Mouse (Mus musculus): Measurements from ENCODE around the gene 1810043G02Rik. TPM values are rescaled to one million over a fixed set of nuclear protein-coding genes. Genes with fewer than 3 reads are reported as not detected.

Gene 1810043G02Rik
- total and polyA plus RNA-seq, 3 experiments = 9.3 to 15.6 TPM; not detected in 1

DNA sequence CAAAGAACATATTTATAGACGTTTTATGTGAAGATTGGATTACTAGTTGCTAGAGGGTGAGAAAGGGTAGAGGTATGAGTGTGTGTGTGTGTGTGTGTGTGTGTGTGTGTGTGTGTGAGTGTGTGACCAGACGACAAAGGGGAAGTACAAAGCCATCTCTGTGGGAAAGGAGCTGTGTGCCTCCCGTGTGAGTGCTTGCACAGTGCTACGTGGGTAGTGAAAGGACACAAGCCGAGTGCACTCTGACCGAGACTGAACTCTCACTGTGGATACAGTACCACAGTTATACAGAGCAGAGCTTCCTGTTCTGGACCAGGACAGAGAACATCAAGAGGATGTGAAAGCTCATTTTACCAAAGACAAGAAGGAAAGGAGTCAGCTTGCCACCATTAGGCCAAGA lies 14.4 kb upstream of the 1810043G02Rik start:
- H3K27ac ChIP-seq (ENCODE audit: control insufficient read depth, low read depth, low read length) = no peak overlapping the region
- H3K36me3 ChIP-seq (ENCODE audit: control insufficient read depth in 1 of 2, insufficient read depth in 2 of 2, low read length in 2 of 2) = no peaks in the 10 kb centered on the region
- peaks cover 0 to 2% of the 10 kb centered on the region in 2 experiments; a peak in 1 of 4 replicates for H3K4me1 ChIP-seq (ENCODE audit: control insufficient read depth in 1 of 2, insufficient read depth in 2 of 2, low read length in 2 of 2)
- no peaks in the 10 kb centered on the region for H3K79me2 ChIP-seq (ENCODE audit: control insufficient read depth, insufficient read depth, low read length, poor library complexity)
- H3K9me3 ChIP-seq (replicated peaks; ENCODE audit: insufficient read depth, low read length) = no peaks in the 10 kb centered on the region
- H3K27me3 ChIP-seq (ENCODE audit: control insufficient read depth in 1 of 2, insufficient read depth in 2 of 2, low read length in 2 of 2) = no peaks in the 10 kb centered on the region
- no peak overlapping the region for H3K9ac ChIP-seq (ENCODE audit: control insufficient read depth, low read depth, low read length, poor library complexity, severe bottlenecking)
- peak; percentile 34 for DNase-seq (ENCODE audit: low read depth, low spot score)
- TF ChIP-seq HCFC1 (IDR thresholded peaks at IDR 0.05; ENCODE audit: low read depth, low read length) (no peak), POLR2AphosphoS5 (IDR thresholded peaks at IDR 0.05; ENCODE audit: borderline replicate concordance, low read depth, low read length) (no peak), ZKSCAN1 (IDR thresholded peaks at IDR 0.05; ENCODE audit: low read depth, low read length) (no peak), MAFK (IDR thresholded peaks at IDR 0.05; ENCODE audit: borderline replicate concordance, low read depth, low read length) (no peak), CHD2 (IDR thresholded peaks at IDR 0.05; ENCODE audit: low read length) (no peak), USF1 (IDR thresholded peaks at IDR 0.05; ENCODE audit: low read depth, low read length) (no peak), GABPA (IDR thresholded peaks at IDR 0.05; ENCODE audit: low read depth, low read length) (no peak), MEF2A (IDR thresholded peaks at IDR 0.05; ENCODE audit: extremely low read depth, insufficient replicate concordance, low read depth, low read length, poor library complexity, severe bottlenecking) (no peak), NELFE (IDR thresholded peaks at IDR 0.05; ENCODE audit: low read depth, low read length) (no peak), ZC3H11A (IDR thresholded peaks at IDR 0.05; ENCODE audit: low read depth, low read length) (no peak), MAZ (IDR thresholded peaks at IDR 0.05; ENCODE audit: low read depth, low read length) (no peak), ZNF384 (IDR thresholded peaks at IDR 0.05; ENCODE audit: low read depth, low read length) (no peak), RAD21 (IDR thresholded peaks at IDR 0.05; ENCODE audit: low read depth, low read length) (no peak), JUND (IDR thresholded peaks at IDR 0.05; ENCODE audit: low read depth, low read length) (no peak)
- no peak overlapping the region for H3K4me3 ChIP-seq (ENCODE audit: control insufficient read depth in 1 of 2, insufficient read depth in 1 of 2, low read depth in 2 of 2, low read length in 2 of 2)

GRCm38 (mm10) chr10:77969274-77969972 lies 8.9 kb upstream of the 1810043G02Rik start:
- H3K9me3 ChIP-seq (replicated peaks; ENCODE audit: insufficient read depth, low read length) = no peaks in the 10 kb centered on the region
- H3K27me3 ChIP-seq (ENCODE audit: control insufficient read depth in 1 of 2, insufficient read depth in 2 of 2, low read length in 2 of 2) = no peaks in the 10 kb centered on the region
- peaks cover 0 to 6% of the 10 kb centered on the region in 2 experiments; a peak in 2 of 4 replicates for H3K36me3 ChIP-seq (ENCODE audit: control insufficient read depth in 1 of 2, insufficient read depth in 2 of 2, low read length in 2 of 2)
- H3K4me1 ChIP-seq (ENCODE audit: control insufficient read depth in 1 of 2, insufficient read depth in 2 of 2, low read length in 2 of 2) = peaks cover 5 to 13% of the 10 kb centered on the region in 2 experiments; a peak in 3 of 4 replicates
- no peaks in the 10 kb centered on the region; the same call in 1 of the 2 replicates for H3K79me2 ChIP-seq (ENCODE audit: control insufficient read depth, insufficient read depth, low read length, poor library complexity)
- TF ChIP-seq ETS1 (IDR thresholded peaks at IDR 0.05; ENCODE audit: low read depth, low read length) = no peak
- TF ChIP-seq ZNF384 (IDR thresholded peaks at IDR 0.05; ENCODE audit: low read depth, low read length) = no peak
- TF ChIP-seq JUND (IDR thresholded peaks at IDR 0.05; ENCODE audit: low read depth, low read length) = no peak
- no peak for TF ChIP-seq MAZ (IDR thresholded peaks at IDR 0.05; ENCODE audit: low read depth, low read length)
- TF ChIP-seq UBTF (IDR thresholded peaks at IDR 0.05; ENCODE audit: borderline replicate concordance, insufficient read depth, low read depth, low read length) = no peak
- peak; percentile 68 for TF ChIP-seq NRF1 (IDR thresholded peaks at IDR 0.05; ENCODE audit: insufficient read depth, low read depth, low read length, poor library complexity, severe bottlenecking)
- TF ChIP-seq MAX (IDR thresholded peaks at IDR 0.05; ENCODE audit: low read length) = no peak
- TF ChIP-seq MYB (IDR thresholded peaks at IDR 0.05; ENCODE audit: low read depth, low read length) = no peak
- no peak for TF ChIP-seq CHD1 (IDR thresholded peaks at IDR 0.05; ENCODE audit: low read depth, low read length)
- no peak for TF ChIP-seq SIN3A (IDR thresholded peaks at IDR 0.05; ENCODE audit: low read length)
- peak in 1 of 2 experiments; percentile 32; a peak in 1 of 4 replicates for TF ChIP-seq POLR2A (IDR thresholded peaks at IDR 0.05; ENCODE audit: control insufficient read depth in 1 of 2, insufficient read depth in 1 of 2, low read depth in 1 of 2, low read length in 2 of 2, poor library complexity in 1 of 2)
- no peak for TF ChIP-seq MEF2A (IDR thresholded peaks at IDR 0.05; ENCODE audit: extremely low read depth, insufficient replicate concordance, low read depth, low read length, poor library complexity, severe bottlenecking)
- no peak for TF ChIP-seq KAT2A (conservative IDR thresholded peaks at IDR 0.05; ENCODE audit: low read depth, low read length)
- TF ChIP-seq CTCF (IDR thresholded peaks at IDR 0.05 in 2 of 3, conservative IDR thresholded peaks at IDR 0.05 in 1 of 3; ENCODE audit: control insufficient read depth in 1 of 3, insufficient read depth in 1 of 3, low read depth in 2 of 3, low read length in 3 of 3, poor library complexity in 1 of 3, severe bottlenecking in 1 of 3) = no peak
- no peak for TF ChIP-seq EP300 (IDR thresholded peaks at IDR 0.05; ENCODE audit: low read depth in 1 of 2, low read length in 2 of 2)
- TF ChIP-seq MAFK (IDR thresholded peaks at IDR 0.05; ENCODE audit: borderline replicate concordance, low read depth, low read length) = no peak
- H3K4me3 ChIP-seq (ENCODE audit: control insufficient read depth in 1 of 2, insufficient read depth in 1 of 2, low read depth in 2 of 2, low read length in 2 of 2) = peak overlapping the region in 1 of 2 experiments; percentile 24; a peak in 1 of 4 replicates
- H3K27ac ChIP-seq (ENCODE audit: control insufficient read depth, low read depth, low read length) = no peak overlapping the region
- DNase-seq (ENCODE audit: low read depth, low spot score) = peak; percentile 68
- peak overlapping the region; percentile 35 for H3K9ac ChIP-seq (ENCODE audit: control insufficient read depth, low read depth, low read length, poor library complexity, severe bottlenecking)
